7 mouse cellular contexts compared by ENCODE assay signal in the genomic region with DNA sequence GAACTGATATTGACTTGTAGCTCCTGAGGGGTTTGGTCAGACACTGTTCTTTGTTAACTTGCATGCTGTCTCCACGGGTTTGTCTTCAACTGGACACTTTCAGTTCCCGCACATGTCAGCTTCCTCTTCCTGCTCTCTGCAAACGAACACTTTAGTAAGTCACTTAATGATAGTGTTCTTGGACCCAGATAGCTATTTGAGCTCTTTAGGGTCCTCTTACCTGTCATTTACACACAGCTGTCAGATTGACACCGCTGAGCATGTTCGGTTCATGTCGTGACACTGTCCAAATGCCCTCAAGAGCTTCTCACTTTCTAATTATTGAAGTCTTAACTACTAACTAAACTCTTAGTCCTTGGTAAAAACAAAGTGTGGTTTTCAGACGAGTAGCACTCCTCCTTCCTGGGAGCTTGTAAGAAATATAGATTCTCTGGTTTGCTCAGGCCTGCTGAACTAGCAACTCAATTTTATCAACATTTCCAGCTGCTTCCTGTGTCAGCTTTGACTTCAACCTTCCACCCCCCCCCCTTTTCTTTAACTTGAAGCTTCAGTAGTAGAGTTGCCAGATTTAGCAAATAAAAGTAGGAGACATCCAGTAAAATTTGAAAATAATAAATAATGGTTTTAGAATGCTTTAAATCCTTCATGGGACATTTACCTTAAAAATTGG. TPM values are rescaled to one million over a fixed set of nuclear protein-coding genes. Genes with fewer than 3 reads are reported as not detected.
DNase-seq lines count a peak whose midpoint lies in the region; ATAC-seq and TF ChIP-seq lines count a peak whose summit lies in the region.

Gene Capza2 (plus strand): TSS at position 620 of the 670 bp plus-strand sequence.

- 86% methylated on average over 7 of the region's 7 CpGs for WGBS in hindbrain, embryonic 14.5 days
- WGBS in limb, embryonic 15.5 days, result 61% methylated on average over 7 of the region's 7 CpGs
- WGBS in neural tube, embryonic 12.5 days, result 76% methylated on average over 7 of the region's 7 CpGs

- no peaks in the 10 kb centered on the region for H3K36me3 ChIP-seq in E14TG2a.4 (ENCODE audit: insufficient read depth, low read length)
- no peaks in the 10 kb centered on the region for H3K36me3 ChIP-seq in hindbrain, embryonic 14.5 days (replicated peaks; ENCODE audit: control insufficient read depth, insufficient read depth)
- H3K36me3 ChIP-seq in limb, embryonic 15.5 days, result no peaks in the 10 kb centered on the region
- no peaks in the 10 kb centered on the region for H3K36me3 ChIP-seq in neural tube, embryonic 12.5 days

- H3K4me1 ChIP-seq in E14TG2a.4 (replicated peaks; ENCODE audit: low read depth, low read length), result peaks cover 31% of the 10 kb centered on the region
- peaks cover 14% of the 10 kb centered on the region for H3K4me1 ChIP-seq in hindbrain, embryonic 14.5 days (replicated peaks; ENCODE audit: control insufficient read depth, insufficient read depth, low read length)
- H3K4me1 ChIP-seq in limb, embryonic 15.5 days, result peaks cover 2% of the 10 kb centered on the region; the same call in 1 of the 2 replicates
- peaks cover 8% of the 10 kb centered on the region for H3K4me1 ChIP-seq in neural tube, embryonic 12.5 days

- no peak for ATAC-seq in hindbrain, embryonic 14.5 days (ENCODE audit: low FRiP score)
- no peak for ATAC-seq in limb, embryonic 15.5 days (ENCODE audit: insufficient number of reproducible peaks, low FRiP score, low TSS enrichment, low read depth)
- ATAC-seq in neural tube, embryonic 12.5 days (ENCODE audit: low FRiP score, low read depth), result no peak

- H3K27me3 ChIP-seq in E14TG2a.4 (ENCODE audit: insufficient read depth, low read length), result no peaks in the 10 kb centered on the region
- H3K27me3 ChIP-seq in hindbrain, embryonic 14.5 days (ENCODE audit: control insufficient read depth, insufficient read depth, low read length), result no peaks in the 10 kb centered on the region
- H3K27me3 ChIP-seq in limb, embryonic 15.5 days, result no peaks in the 10 kb centered on the region
- H3K27me3 ChIP-seq in neural tube, embryonic 12.5 days (replicated peaks), result no peaks in the 10 kb centered on the region

- peak within 1 kb of the TSS; percentile 55 for H3K4me2 ChIP-seq in hindbrain, embryonic 14.5 days (replicated peaks)
- H3K4me2 ChIP-seq in limb, embryonic 15.5 days, result peak within 1 kb of the TSS; percentile 57
- H3K4me2 ChIP-seq in neural tube, embryonic 12.5 days (replicated peaks), result peak within 1 kb of the TSS; percentile 71

- TF ChIP-seq CTCF in E14TG2a.4 (conservative IDR thresholded peaks at IDR 0.05; ENCODE audit: low read length), result no peak
- TF ChIP-seq CTCF in gastrocnemius, adult 2 months (IDR thresholded peaks at IDR 0.05), result no peak

- no peaks in the 10 kb centered on the region for H3K9me3 ChIP-seq in E14TG2a.4 (ENCODE audit: low read length)
- no peaks in the 10 kb centered on the region for H3K9me3 ChIP-seq in hindbrain, embryonic 14.5 days (ENCODE audit: control insufficient read depth, low read length)
- H3K9me3 ChIP-seq in limb, embryonic 15.5 days, result no peaks in the 10 kb centered on the region
- H3K9me3 ChIP-seq in neural tube, embryonic 12.5 days, result no peaks in the 10 kb centered on the region

- peak within 1 kb of the TSS; percentile 79 for H3K4me3 ChIP-seq in E14TG2a.4 (replicated peaks; ENCODE audit: low read length)
- peak within 1 kb of the TSS; percentile 95 for H3K4me3 ChIP-seq in gastrocnemius, adult 2 months
- peak within 1 kb of the TSS; percentile 92 for H3K4me3 ChIP-seq in hindbrain, embryonic 14.5 days (replicated peaks; ENCODE audit: low read length)
- peak within 1 kb of the TSS; percentile 81 for H3K4me3 ChIP-seq in limb, embryonic 15.5 days
- peak within 1 kb of the TSS; percentile 98 for H3K4me3 ChIP-seq in neural tube, embryonic 12.5 days

- DNase-seq in adrenal gland, postnatal 10 days, result no peak
- no peak for DNase-seq in gastrocnemius, adult 2 months
- DNase-seq in hindbrain, embryonic 14.5 days (ENCODE audit: low spot score), result no peak
- no peak for DNase-seq in ovary, postnatal 10 days (ENCODE audit: low spot score)

- peak within 1 kb of the TSS; percentile 91 for H3K9ac ChIP-seq in hindbrain, embryonic 14.5 days
- H3K9ac ChIP-seq in limb, embryonic 15.5 days, result peak within 1 kb of the TSS; percentile 88
- H3K9ac ChIP-seq in neural tube, embryonic 12.5 days, result peak within 1 kb of the TSS; percentile 97

- intact Hi-C loops in gastrocnemius, adult 2 months (cut with DNase I), result no loop called here

- peak within 1 kb of the TSS; percentile 99 for H3K27ac ChIP-seq in gastrocnemius, adult 2 months
- peak within 1 kb of the TSS; percentile 96 for H3K27ac ChIP-seq in hindbrain, embryonic 14.5 days
- peak within 1 kb of the TSS; percentile 94 for H3K27ac ChIP-seq in limb, embryonic 15.5 days
- H3K27ac ChIP-seq in neural tube, embryonic 12.5 days, result peak within 1 kb of the TSS; percentile 94

RNA-seq across cellular contexts. Expression of gene Capza2, which starts in this region (rescaled TPM):
- total RNA-seq in adrenal gland, postnatal 10 days (2021), result 100 to 1,000 TPM; 129 to 135 TPM
- total RNA-seq in gastrocnemius, adult 2 months (2021), result 100 to 1,000 TPM; 259 to 336 TPM
- 274 and 277 TPM in 2 replicates for polyA plus RNA-seq in hindbrain, embryonic 14.5 days (2014; fragmentation: Nextera tagmentation; extraction: Ambion mirVana)
- 212 and 222 TPM in 2 replicates for polyA plus RNA-seq in limb, embryonic 15.5 days (2015; fragmentation: Nextera tagmentation; extraction: Ambion mirVana)
- polyA plus RNA-seq in neural tube, embryonic 12.5 days (2016; fragmentation: Nextera tagmentation; extraction: Ambion mirVana), result 229 and 258 TPM in 2 replicates
